Mouse (Mus musculus) E14TG2a.4 (cell line): ENCODE results near the gene Atp8a1.

Experiments used
- CTCF ChIP-seq: conservative IDR thresholded peaks from 2 replicates; pipeline ENCODE4 v1.5.1; 2014; ENCODE audit warnings: low read length
- NANOG ChIP-seq: IDR thresholded peaks from 2 replicates; pipeline ENCODE4 v1.6.1; 2014; ENCODE audit warnings: borderline replicate concordance, low read length, mixed read lengths
- POU5F1 ChIP-seq: IDR thresholded peaks from 2 replicates; pipeline ENCODE4 v1.6.1; 2014; ENCODE audit warnings: low read length, borderline replicate concordance

- TF ChIP-seq CTCF (no peak), POU5F1 (no peak), NANOG (no peak)
Measured at GRCm38 (mm10) chr5:67649156-67649555, 198.1 kb downstream of the Atp8a1 start.
